Mouse (Mus musculus): Measurements from ENCODE around the gene Rpn2. TPM values are rescaled to one million over a fixed set of nuclear protein-coding genes. Genes with fewer than 3 reads are reported as not detected.

Gene Rpn2
- polyA plus RNA-seq, 1 experiment, result 97.0 TPM

GRCm38 (mm10) chr2:157263101-157263500, 15.7 kb upstream of the Rpn2 start:
- H3K4me1 ChIP-seq (ENCODE audit: control insufficient read depth, insufficient read depth, low read length), result no peaks in the 10 kb centered on the region
- H3K27ac ChIP-seq (ENCODE audit: control insufficient read depth, insufficient read depth, low read depth, low read length, poor library complexity), result no peak overlapping the region
- 86% methylated on average over 1 of the region's 1 CpGs for WGBS
- no peak overlapping the region for H3K4me3 ChIP-seq (replicated peaks; ENCODE audit: control insufficient read depth, low read depth, low read length)
- no peak for TF ChIP-seq CTCF (IDR thresholded peaks at IDR 0.05; ENCODE audit: control insufficient read depth, insufficient read depth, low read length)
- no peak for TF ChIP-seq POLR2A (IDR thresholded peaks at IDR 0.05; ENCODE audit: borderline replicate concordance, control insufficient read depth, low read depth, low read length)

- Histone ChIP-seq H3K27ac (ENCODE audit: control insufficient read depth, insufficient read depth, low read depth, low read length, poor library complexity) (no peak overlapping the region), H3K4me3 (replicated peaks; ENCODE audit: control insufficient read depth, low read depth, low read length) (no peak overlapping the region), H3K4me1 (ENCODE audit: control insufficient read depth, insufficient read depth, low read length) (no peaks in the 10 kb centered on the region)
- TF ChIP-seq POLR2A (IDR thresholded peaks at IDR 0.05; ENCODE audit: borderline replicate concordance, control insufficient read depth, low read depth, low read length) (no peak), CTCF (IDR thresholded peaks at IDR 0.05; ENCODE audit: control insufficient read depth, insufficient read depth, low read length) (no peak)
- 69% methylated on average over 6 of the region's 6 CpGs for whole genome bisulfite sequencing
These were observed 15.0 kb upstream of the Rpn2 start for GRCm38 (mm10) chr2:157263832-157264231.

GRCm38 (mm10) chr2:157279416-157279800, 591 bp downstream of the Rpn2 start, which contains the start of gene Mroh8:
Mroh8 (minus strand) TSS chr2:157279549.
- Histone ChIP-seq H3K4me3 (replicated peaks; ENCODE audit: control insufficient read depth, low read depth, low read length) (peak within 1 kb of the TSS; percentile 92), H3K27ac (ENCODE audit: control insufficient read depth, insufficient read depth, low read depth, low read length, poor library complexity) (peak within 1 kb of the TSS; percentile 98), H3K4me1 (ENCODE audit: control insufficient read depth, insufficient read depth, low read length) (peaks cover 3% of the 10 kb centered on the region)
- TF ChIP-seq CTCF (IDR thresholded peaks at IDR 0.05; ENCODE audit: control insufficient read depth, insufficient read depth, low read length) (no peak), POLR2A (IDR thresholded peaks at IDR 0.05; ENCODE audit: borderline replicate concordance, control insufficient read depth, low read depth, low read length) (no peak)
- under 1% methylated on average over 32 of the region's 32 CpGs for WGBS

GRCm38 (mm10) chr2:157283321-157283720, 4.5 kb downstream of the Rpn2 start:
- H3K27ac ChIP-seq (ENCODE audit: control insufficient read depth, insufficient read depth, low read depth, low read length, poor library complexity), result no peak overlapping the region
- no peak overlapping the region for H3K4me3 ChIP-seq (replicated peaks; ENCODE audit: control insufficient read depth, low read depth, low read length)
- H3K4me1 ChIP-seq (ENCODE audit: control insufficient read depth, insufficient read depth, low read length), result peaks cover 3% of the 10 kb centered on the region
- TF ChIP-seq POLR2A (IDR thresholded peaks at IDR 0.05; ENCODE audit: borderline replicate concordance, control insufficient read depth, low read depth, low read length) (no peak), CTCF (IDR thresholded peaks at IDR 0.05; ENCODE audit: control insufficient read depth, insufficient read depth, low read length) (no peak)
- 78% methylated on average over 6 of the region's 6 CpGs for WGBS

- H3K4me1 ChIP-seq (ENCODE audit: control insufficient read depth, insufficient read depth, low read length), result no peaks in the 10 kb centered on the region
- H3K27ac ChIP-seq (ENCODE audit: control insufficient read depth, insufficient read depth, low read depth, low read length, poor library complexity), result no peak overlapping the region
- no peak overlapping the region for H3K4me3 ChIP-seq (replicated peaks; ENCODE audit: control insufficient read depth, low read depth, low read length)
- TF ChIP-seq POLR2A (IDR thresholded peaks at IDR 0.05; ENCODE audit: borderline replicate concordance, control insufficient read depth, low read depth, low read length) (no peak), CTCF (IDR thresholded peaks at IDR 0.05; ENCODE audit: control insufficient read depth, insufficient read depth, low read length) (peak; percentile 44; the same call in 1 of the 2 replicates)
- 17% methylated on average over 3 of the region's 3 CpGs for WGBS
These were observed 8.7 kb downstream of the Rpn2 start for GRCm38 (mm10) chr2:157287542-157287941.

GRCm38 (mm10) chr2:157288996-157289395, 10.2 kb downstream of the Rpn2 start:
- Histone ChIP-seq H3K27ac (ENCODE audit: control insufficient read depth, insufficient read depth, low read depth, low read length, poor library complexity) (no peak overlapping the region), H3K4me1 (ENCODE audit: control insufficient read depth, insufficient read depth, low read length) (no peaks in the 10 kb centered on the region), H3K4me3 (replicated peaks; ENCODE audit: control insufficient read depth, low read depth, low read length) (no peak overlapping the region)
- WGBS, result 61% methylated on average over 5 of the region's 5 CpGs
- no peak for TF ChIP-seq CTCF (IDR thresholded peaks at IDR 0.05; ENCODE audit: control insufficient read depth, insufficient read depth, low read length)
- TF ChIP-seq POLR2A (IDR thresholded peaks at IDR 0.05; ENCODE audit: borderline replicate concordance, control insufficient read depth, low read depth, low read length), result no peak

- no peaks in the 10 kb centered on the region for H3K4me1 ChIP-seq (ENCODE audit: control insufficient read depth, insufficient read depth, low read length)
- H3K27ac ChIP-seq (ENCODE audit: control insufficient read depth, insufficient read depth, low read depth, low read length, poor library complexity), result no peak overlapping the region
- no peak overlapping the region for H3K4me3 ChIP-seq (replicated peaks; ENCODE audit: control insufficient read depth, low read depth, low read length)
- 13% methylated on average over 2 of the region's 2 CpGs for WGBS
- TF ChIP-seq POLR2A (IDR thresholded peaks at IDR 0.05; ENCODE audit: borderline replicate concordance, control insufficient read depth, low read depth, low read length) (no peak), CTCF (IDR thresholded peaks at IDR 0.05; ENCODE audit: control insufficient read depth, insufficient read depth, low read length) (peak; percentile 78)
These were observed 13.3 kb downstream of the Rpn2 start for GRCm38 (mm10) chr2:157292093-157292492.

GRCm38 (mm10) chr2:157296105-157296689, 17.4 kb downstream of the Rpn2 start:
- 84% methylated on average over 7 of the region's 7 CpGs for WGBS
- no peak for TF ChIP-seq CTCF (IDR thresholded peaks at IDR 0.05; ENCODE audit: control insufficient read depth, insufficient read depth, low read length)
- TF ChIP-seq POLR2A (IDR thresholded peaks at IDR 0.05; ENCODE audit: borderline replicate concordance, control insufficient read depth, low read depth, low read length), result no peak

GRCm38 (mm10) chr2:157300051-157300450, 21.2 kb downstream of the Rpn2 start:
- Histone ChIP-seq H3K4me3 (replicated peaks; ENCODE audit: control insufficient read depth, low read depth, low read length) (no peak overlapping the region), H3K27ac (ENCODE audit: control insufficient read depth, insufficient read depth, low read depth, low read length, poor library complexity) (no peak overlapping the region)
- WGBS, result 89% methylated on average over 6 of the region's 6 CpGs

More at GRCm38 (mm10) chr2:157296105-157296689, 17.4 kb downstream of the Rpn2 start:
- Histone ChIP-seq H3K4me1 (ENCODE audit: control insufficient read depth, insufficient read depth, low read length) (no peaks in the 10 kb centered on the region), H3K27ac (ENCODE audit: control insufficient read depth, insufficient read depth, low read depth, low read length, poor library complexity) (no peak overlapping the region), H3K4me3 (replicated peaks; ENCODE audit: control insufficient read depth, low read depth, low read length) (no peak overlapping the region)

More at GRCm38 (mm10) chr2:157300051-157300450, 21.2 kb downstream of the Rpn2 start:
- H3K4me1 ChIP-seq (ENCODE audit: control insufficient read depth, insufficient read depth, low read length), result no peaks in the 10 kb centered on the region
- TF ChIP-seq CTCF (IDR thresholded peaks at IDR 0.05; ENCODE audit: control insufficient read depth, insufficient read depth, low read length) (no peak), POLR2A (IDR thresholded peaks at IDR 0.05; ENCODE audit: borderline replicate concordance, control insufficient read depth, low read depth, low read length) (no peak)

Data from bone marrow, adult 2 months (tissue).